Mouse (Mus musculus): Measurements from ENCODE around the gene Lima1. TPM values are rescaled to one million over a fixed set of nuclear protein-coding genes. Genes with fewer than 3 reads are reported as not detected.
A peak's percentile ranks its signal among the peaks of the same experiment; 100 is the strongest.

Lima1 gene
- polyA plus RNA-seq, 1 experiment from 2014 or later = 77.1 TPM

DNA sequence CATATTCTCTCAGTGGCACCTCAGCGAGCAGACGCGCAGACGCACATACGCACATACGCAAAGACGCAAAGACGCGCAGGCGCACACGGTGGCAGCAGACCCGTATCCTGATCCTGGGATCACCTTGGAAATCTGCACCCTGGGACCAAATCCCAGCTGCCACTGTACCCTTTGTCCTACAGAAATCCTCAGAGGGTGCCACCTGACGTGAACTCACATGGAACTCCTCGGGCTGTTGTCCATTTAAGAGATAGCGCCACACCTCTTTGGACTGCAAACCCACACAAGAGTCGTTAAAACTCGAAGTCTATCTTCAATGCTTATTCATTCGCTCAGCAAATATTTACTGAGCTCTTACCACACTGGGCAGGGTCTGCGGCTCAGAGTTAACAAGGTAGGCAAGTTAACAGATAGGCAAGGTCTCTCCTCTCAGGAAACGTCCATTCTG is 9.7 kb downstream of the Lima1 start:
- H3K27me3 ChIP-seq (ENCODE audit: control insufficient read depth, insufficient read depth, low read length) = no peaks in the 10 kb centered on the region
- H3K4me2 ChIP-seq (replicated peaks; ENCODE audit: low read depth) = no peak overlapping the region
- WGBS = 57% methylated on average over 20 of the region's 20 CpGs
- H3K9me3 ChIP-seq (ENCODE audit: control insufficient read depth, low read length) = no peaks in the 10 kb centered on the region
- 0 out of 2 replicates have a peak, but pooled peaks cover 2% of the 10 kb centered on the region for H3K4me1 ChIP-seq (replicated peaks; ENCODE audit: control insufficient read depth, insufficient read depth)
- TF ChIP-seq EP300 (optimal IDR thresholded peaks at IDR 0.05) (no peak), CTCF (IDR thresholded peaks at IDR 0.05; ENCODE audit: low read depth) (no peak)
- H3K4me3 ChIP-seq (ENCODE audit: low read depth, low read length) = no peak overlapping the region
- DNase-seq (ENCODE audit: low spot score) (peak; percentile 72), ATAC-seq (ENCODE audit: low FRiP score, low TSS enrichment) (peak; percentile 72)
- no peaks in the 10 kb centered on the region for H3K36me3 ChIP-seq (ENCODE audit: control insufficient read depth, insufficient read depth, low read length)
- peak overlapping the region; percentile 69 for H3K27ac ChIP-seq (replicated peaks)
- H3K9ac ChIP-seq (ENCODE audit: low read length) = no peak overlapping the region

DNA sequence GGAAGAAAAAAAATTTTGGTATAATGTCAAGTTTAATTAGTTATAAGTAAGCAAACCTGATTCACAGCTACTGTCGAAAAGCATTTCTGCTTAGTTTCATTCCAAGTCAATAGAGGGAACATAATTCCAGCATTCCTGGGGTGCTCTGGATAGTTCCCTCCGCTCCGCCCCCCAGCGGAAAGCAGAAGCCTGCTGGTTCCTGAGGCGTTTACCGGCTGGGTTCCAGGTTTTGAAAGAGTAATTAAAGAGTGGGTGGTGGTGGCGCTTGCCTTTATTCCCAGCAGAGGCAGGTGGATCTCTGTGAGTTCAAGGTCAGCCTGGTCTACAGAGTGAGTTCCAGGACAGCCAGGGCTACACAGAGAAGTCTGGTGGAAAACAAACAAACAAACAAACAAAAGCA is 10.2 kb downstream of the Lima1 start:
- Histone ChIP-seq H3K9me3 (ENCODE audit: control insufficient read depth, low read length) (no peaks in the 10 kb centered on the region), H3K36me3 (ENCODE audit: control insufficient read depth, insufficient read depth, low read length) (no peaks in the 10 kb centered on the region), H3K4me3 (ENCODE audit: low read depth, low read length) (no peak overlapping the region), H3K9ac (ENCODE audit: low read length) (no peak overlapping the region), H3K4me1 (replicated peaks; ENCODE audit: control insufficient read depth, insufficient read depth) (0 out of 2 replicates have a peak, but pooled peaks cover 2% of the 10 kb centered on the region), H3K27ac (replicated peaks) (peak overlapping the region; percentile 58), H3K27me3 (ENCODE audit: control insufficient read depth, insufficient read depth, low read length) (no peaks in the 10 kb centered on the region), H3K4me2 (replicated peaks; ENCODE audit: low read depth) (no peak overlapping the region)
- ATAC-seq (ENCODE audit: low FRiP score, low TSS enrichment) (no peak), DNase-seq (ENCODE audit: low spot score) (no peak)
- 61% methylated on average over 7 of the region's 7 CpGs for WGBS
- no peak for TF ChIP-seq CTCF (IDR thresholded peaks at IDR 0.05; ENCODE audit: low read depth)
- TF ChIP-seq EP300 (optimal IDR thresholded peaks at IDR 0.05) = no peak

GRCm38 (mm10) chr15:99863786-99864185 is 11.5 kb downstream of the Lima1 start:
- Histone ChIP-seq H3K36me3 (ENCODE audit: control insufficient read depth, insufficient read depth, low read length) (no peaks in the 10 kb centered on the region), H3K27me3 (ENCODE audit: control insufficient read depth, insufficient read depth, low read length) (no peaks in the 10 kb centered on the region), H3K9ac (ENCODE audit: low read length) (no peak overlapping the region), H3K27ac (replicated peaks) (no peak overlapping the region), H3K9me3 (ENCODE audit: control insufficient read depth, low read length) (no peaks in the 10 kb centered on the region), H3K4me3 (ENCODE audit: low read depth, low read length) (no peak overlapping the region), H3K4me1 (replicated peaks; ENCODE audit: control insufficient read depth, insufficient read depth) (0 out of 2 replicates have a peak, but pooled peaks cover 2% of the 10 kb centered on the region), H3K4me2 (replicated peaks; ENCODE audit: low read depth) (no peak overlapping the region)
- 94% methylated on average over 8 of the region's 8 CpGs for WGBS
- ATAC-seq (ENCODE audit: low FRiP score, low TSS enrichment) (no peak), DNase-seq (ENCODE audit: low spot score) (no peak)
- no peak for TF ChIP-seq EP300 (optimal IDR thresholded peaks at IDR 0.05)
- peak; percentile 55 for TF ChIP-seq CTCF (IDR thresholded peaks at IDR 0.05; ENCODE audit: low read depth)

DNA sequence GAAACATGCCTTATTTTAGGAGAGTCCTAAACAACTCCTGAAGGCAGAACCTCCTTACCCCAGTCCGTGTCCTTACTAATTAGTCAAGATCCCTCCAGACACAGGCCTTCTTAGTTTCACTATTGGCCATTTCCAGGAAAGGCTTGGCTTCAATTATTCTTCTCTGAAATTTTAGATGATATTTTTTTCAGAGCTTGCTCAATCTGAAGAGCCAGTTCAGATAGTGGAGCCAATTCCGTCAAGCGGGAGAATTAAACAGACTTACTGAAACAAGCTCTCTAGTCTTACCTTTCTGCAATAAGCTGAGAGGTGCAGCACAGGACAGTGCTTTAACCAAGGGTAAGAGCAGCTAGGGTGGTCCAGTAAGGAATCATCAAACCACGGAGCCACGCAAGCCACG is 11.9 kb downstream of the Lima1 start:
- H3K9ac ChIP-seq (ENCODE audit: low read length) = no peak overlapping the region
- H3K9me3 ChIP-seq (ENCODE audit: control insufficient read depth, low read length) = no peaks in the 10 kb centered on the region
- H3K27ac ChIP-seq (replicated peaks) = no peak overlapping the region
- H3K27me3 ChIP-seq (ENCODE audit: control insufficient read depth, insufficient read depth, low read length) = no peaks in the 10 kb centered on the region
- TF ChIP-seq CTCF (IDR thresholded peaks at IDR 0.05; ENCODE audit: low read depth) (no peak), EP300 (optimal IDR thresholded peaks at IDR 0.05) (no peak)
- 0 out of 2 replicates have a peak, but pooled peaks cover 2% of the 10 kb centered on the region for H3K4me1 ChIP-seq (replicated peaks; ENCODE audit: control insufficient read depth, insufficient read depth)
- no peak overlapping the region for H3K4me3 ChIP-seq (ENCODE audit: low read depth, low read length)
- H3K36me3 ChIP-seq (ENCODE audit: control insufficient read depth, insufficient read depth, low read length) = no peaks in the 10 kb centered on the region
- WGBS = 90% methylated on average over 6 of the region's 6 CpGs
- ATAC-seq (ENCODE audit: low FRiP score, low TSS enrichment) (no peak), DNase-seq (ENCODE audit: low spot score) (no peak)
- H3K4me2 ChIP-seq (replicated peaks; ENCODE audit: low read depth) = no peak overlapping the region

- peak overlapping the region; percentile 53; the same call in 1 of the 2 replicates for H3K27ac ChIP-seq (replicated peaks)
- H3K9me3 ChIP-seq (ENCODE audit: control insufficient read depth, low read length) = no peaks in the 10 kb centered on the region
- no peaks in the 10 kb centered on the region for H3K36me3 ChIP-seq (ENCODE audit: control insufficient read depth, insufficient read depth, low read length)
- ATAC-seq (ENCODE audit: low FRiP score, low TSS enrichment) (no peak), DNase-seq (ENCODE audit: low spot score) (no peak)
- TF ChIP-seq EP300 (optimal IDR thresholded peaks at IDR 0.05) (no peak), CTCF (IDR thresholded peaks at IDR 0.05; ENCODE audit: low read depth) (no peak)
- no peak overlapping the region for H3K4me3 ChIP-seq (ENCODE audit: low read depth, low read length)
- no peak overlapping the region for H3K4me2 ChIP-seq (replicated peaks; ENCODE audit: low read depth)
- H3K9ac ChIP-seq (ENCODE audit: low read length) = no peak overlapping the region
- H3K4me1 ChIP-seq (replicated peaks; ENCODE audit: control insufficient read depth, insufficient read depth) = 0 out of 2 replicates have a peak, but pooled peaks cover 2% of the 10 kb centered on the region
- 42% methylated on average over 11 of the region's 11 CpGs for WGBS
- H3K27me3 ChIP-seq (ENCODE audit: control insufficient read depth, insufficient read depth, low read length) = no peaks in the 10 kb centered on the region
Observed at GRCm38 (mm10) chr15:99862473-99862872, 12.8 kb downstream of the Lima1 start.

GRCm38 (mm10) chr15:99861955-99862354 is 13.3 kb downstream of the Lima1 start:
- H3K9ac ChIP-seq (ENCODE audit: low read length) = no peak overlapping the region
- peak overlapping the region; percentile 35; the same call in 1 of the 2 replicates for H3K27ac ChIP-seq (replicated peaks)
- H3K27me3 ChIP-seq (ENCODE audit: control insufficient read depth, insufficient read depth, low read length) = no peaks in the 10 kb centered on the region
- 24% methylated on average over 11 of the region's 11 CpGs for WGBS
- ATAC-seq (ENCODE audit: low FRiP score, low TSS enrichment) (no peak), DNase-seq (ENCODE audit: low spot score) (no peak)
- no peak overlapping the region for H3K4me2 ChIP-seq (replicated peaks; ENCODE audit: low read depth)
- no peak overlapping the region for H3K4me3 ChIP-seq (ENCODE audit: low read depth, low read length)
- H3K9me3 ChIP-seq (ENCODE audit: control insufficient read depth, low read length) = no peaks in the 10 kb centered on the region
- H3K4me1 ChIP-seq (replicated peaks; ENCODE audit: control insufficient read depth, insufficient read depth) = 0 out of 2 replicates have a peak, but pooled peaks cover 2% of the 10 kb centered on the region
- TF ChIP-seq CTCF (IDR thresholded peaks at IDR 0.05; ENCODE audit: low read depth) = peak; percentile 44
- no peak for TF ChIP-seq EP300 (optimal IDR thresholded peaks at IDR 0.05)
- H3K36me3 ChIP-seq (ENCODE audit: control insufficient read depth, insufficient read depth, low read length) = no peaks in the 10 kb centered on the region

Measured in stomach, postnatal 0 days (tissue).